12 mouse cellular contexts compared by ENCODE assay signal in the genomic region with DNA sequence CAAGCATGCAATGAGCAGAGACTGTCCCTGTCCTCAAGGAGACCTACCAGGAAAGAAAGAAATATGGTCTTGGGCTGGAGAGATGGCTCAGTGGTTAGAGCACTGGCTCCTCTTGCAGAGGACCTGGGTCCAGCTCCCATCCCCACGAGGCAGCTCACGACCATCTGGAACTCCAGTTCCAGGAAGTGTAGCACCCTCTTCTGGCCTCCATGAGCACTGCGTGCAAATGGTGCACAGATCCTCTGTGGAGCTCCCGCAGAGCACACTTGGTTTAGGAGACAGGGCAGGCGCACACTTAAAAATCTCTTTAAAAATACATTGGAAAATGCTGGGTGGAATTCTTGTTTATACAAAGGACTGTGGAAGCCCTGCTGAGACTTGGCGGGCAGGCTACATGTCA. TPM values are rescaled to one million over a fixed set of nuclear protein-coding genes. Genes with fewer than 3 reads are reported as not detected.
DNase-seq lines count a peak whose midpoint lies in the region; ATAC-seq and TF ChIP-seq lines count a peak whose summit lies in the region.
"Had no signal": no experiment of that assay in that cellular context is flagged by ENCODE, and none has a peak within 500 bp of the region (broad histone marks: within the 10 kb centered on the region; RNA-seq: fewer than 3 reads in every experiment).

No protein-coding gene starts in this region.

- H3K9me3 ChIP-seq in ES-Bruce4 (replicated peaks; ENCODE audit: control insufficient read depth, insufficient read depth, low read length, poor library complexity, severe bottlenecking) = no peaks in the 10 kb centered on the region
- H3K9me3 ChIP-seq in liver, embryonic 14.5 days (ENCODE audit: control insufficient read depth, low read length) = no peaks in the 10 kb centered on the region

- TF ChIP-seq POLR2A in ES-Bruce4 (IDR thresholded peaks at IDR 0.05; ENCODE audit: insufficient read depth, low read length) = no peak

- peak; percentile 76 for TF ChIP-seq CTCF in ES-Bruce4 (IDR thresholded peaks at IDR 0.05; ENCODE audit: low read depth, low read length)
- peak; percentile 71 for TF ChIP-seq CTCF in liver, embryonic 14.5 days (IDR thresholded peaks at IDR 0.05; ENCODE audit: low read depth)

- no peak overlapping the region for H3K4me3 ChIP-seq in ES-Bruce4 (ENCODE audit: low read depth, low read length)
- H3K4me3 ChIP-seq in liver, embryonic 14.5 days (ENCODE audit: insufficient read depth in 1 of 2, low read depth in 2 of 2, low read length in 2 of 2) = no peak overlapping the region

- intact Hi-C loops in left cerebral cortex, postnatal 4 days (cut with DNase I) = no loop called here
- intact Hi-C loops in left cerebral cortex, postnatal 36 days (cut with DNase I) = no loop called here

- WGBS in liver, embryonic 14.5 days (ENCODE audit: insufficient replicate concordance) = 74% methylated on average over 6 of the region's 6 CpGs

- H3K4me2 ChIP-seq in liver, embryonic 14.5 days (ENCODE audit: low read depth) = no peak overlapping the region
- H3K4me2 ChIP-seq: midbrain, embryonic 11.5 days had no signal

- DNase-seq in cerebellum, postnatal 10 days = peak; percentile 33 to 48
- DNase-seq in left cerebral cortex, postnatal 4 days = peak; percentile 26
- no peak for DNase-seq in left cerebral cortex, postnatal 36 days (ENCODE audit: low spot score in 2 of 2)
- no peak for DNase-seq in liver, embryonic 14.5 days (ENCODE audit: low read depth in 3 of 3, low spot score in 3 of 3)
- no peak for DNase-seq in ovary, postnatal 36 days (ENCODE audit: low spot score)
- no peak for DNase-seq in left cerebral cortex, adult 8-10 months (ENCODE audit: low spot score in 2 of 2)
- DNase-seq: cerebellum, adult 11 months; heart, postnatal 36 days; right cerebral cortex, postnatal 14 days had no signal

- no peak for ATAC-seq in cerebellum, adult (ENCODE audit: insufficient number of reproducible peaks, low FRiP score, low TSS enrichment)
- no peak for ATAC-seq in liver, embryonic 14.5 days (ENCODE audit: insufficient read depth)

- peaks cover 2% of the 10 kb centered on the region for H3K4me1 ChIP-seq in ES-Bruce4 (ENCODE audit: control insufficient read depth, insufficient read depth, low read length)
- H3K4me1 ChIP-seq in liver, embryonic 14.5 days (replicated peaks; ENCODE audit: control insufficient read depth in 2 of 2, insufficient read depth in 2 of 2, low read length in 1 of 2) = peaks cover 0 to 11% of the 10 kb centered on the region in 2 experiments; a peak in 2 of 4 replicates

- peaks cover 10% of the 10 kb centered on the region for H3K36me3 ChIP-seq in ES-Bruce4 (ENCODE audit: control insufficient read depth, insufficient read depth, low read length, poor library complexity, severe bottlenecking)
- peaks cover 62% of the 10 kb centered on the region for H3K36me3 ChIP-seq in liver, embryonic 14.5 days (replicated peaks; ENCODE audit: control insufficient read depth, insufficient read depth, low read depth)

- H3K9ac ChIP-seq in ES-Bruce4 (ENCODE audit: low read depth, poor library complexity, severe bottlenecking) = no peak overlapping the region
- no peak overlapping the region for H3K9ac ChIP-seq in liver, embryonic 14.5 days (replicated peaks)

- TF ChIP-seq EP300 in ES-Bruce4 (IDR thresholded peaks at IDR 0.05; ENCODE audit: insufficient read depth, low read depth, low read length) = no peak
- no peak for TF ChIP-seq EP300 in liver, embryonic 14.5 days (IDR thresholded peaks at IDR 0.05; ENCODE audit: low read depth)

- no peak overlapping the region for H3K27ac ChIP-seq in ES-Bruce4 (ENCODE audit: insufficient read depth, low read length)
- H3K27ac ChIP-seq in liver, embryonic 14.5 days = no peak overlapping the region

- H3K27me3 ChIP-seq in ES-Bruce4 (ENCODE audit: control insufficient read depth, insufficient read depth, low read length, poor library complexity, severe bottlenecking) = no peaks in the 10 kb centered on the region
- H3K27me3 ChIP-seq in liver, embryonic 14.5 days (ENCODE audit: control insufficient read depth, insufficient read depth, low read length) = no peaks in the 10 kb centered on the region

RNA-seq across cellular contexts. Expression of gene Slc46a3, which starts 17.1 kb away (rescaled TPM):
- total RNA-seq in left cerebral cortex, postnatal 4 days (2021) = 1 to 10 TPM; 2.4 to 3.6 TPM
- 1 to 10 TPM; 7.4 to 7.6 TPM for total RNA-seq in left cerebral cortex, postnatal 36 days (2021)
- 2.5 and 3.9 TPM in 2 replicates for polyA plus RNA-seq in ES-Bruce4 (2011; ENCODE audit: insufficient read depth, insufficient read length, low read depth, missing spikeins)
- polyA plus RNA-seq in liver, embryonic 14.5 days (2012; rRNA removed) = 17.6 and 20.6 TPM in 2 replicates
- 16.1 and 16.7 TPM in 2 replicates for polyA plus RNA-seq in liver, embryonic 14.5 days (2014; fragmentation: Nextera tagmentation; extraction: Ambion mirVana)
- total RNA-seq in left cerebral cortex, adult 8-10 months (2022) = 10 to 100 TPM in 1 of 4 experiments, 1 to 10 TPM in 3; 8.6 to 11.2 (median 9.2) TPM

RNA-seq across cellular contexts. Expression of gene Pomp, which starts 17.3 kb away (rescaled TPM):
- 100 to 1,000 TPM; 143 to 160 TPM for total RNA-seq in left cerebral cortex, postnatal 4 days (2021)
- total RNA-seq in left cerebral cortex, postnatal 36 days (2021) = 100 to 1,000 TPM; 159 to 195 TPM
- 249 and 270 TPM in 2 replicates for polyA plus RNA-seq in ES-Bruce4 (2011; ENCODE audit: insufficient read depth, insufficient read length, low read depth, missing spikeins)
- 62.5 and 109 TPM in 2 replicates for polyA plus RNA-seq in liver, embryonic 14.5 days (2012; rRNA removed)
- 255 and 261 TPM in 2 replicates for polyA plus RNA-seq in liver, embryonic 14.5 days (2014; fragmentation: Nextera tagmentation; extraction: Ambion mirVana)
- total RNA-seq in left cerebral cortex, adult 8-10 months (2022) = 100 to 1,000 TPM; 141 to 181 (median 153) TPM

Comparison
In these comparisons a context has a peak if more than half of its experiments do, and no peak if none do; other contexts are left out.
1. DNase-seq: peak in cerebellum, postnatal 10 days (2 of 2) and left cerebral cortex, postnatal 4 days (single experiment); none in left cerebral cortex, postnatal 36 days (0 of 2), liver, embryonic 14.5 days (0 of 3), ovary, postnatal 36 days (single experiment) and left cerebral cortex, adult 8-10 months (0 of 2).